Comparison of ENCODE assay signal across 8 mouse cellular contexts in genomic region chr5:107921400-107922252, GRCm38 (mm10). TPM values are rescaled to one million over a fixed set of nuclear protein-coding genes. Genes with fewer than 3 reads are reported as not detected.
DNase-seq lines count a peak whose midpoint lies in the region; ATAC-seq lines count a peak whose summit lies in the region.

No protein-coding gene starts in this region.

- no peaks in the 10 kb centered on the region for H3K4me1 ChIP-seq in kidney, embryonic 16.5 days (ENCODE audit: insufficient read depth, low read length)

- H3K36me3 ChIP-seq in kidney, embryonic 16.5 days (ENCODE audit: insufficient read depth, low read length): no peaks in the 10 kb centered on the region

- H3K4me2 ChIP-seq in kidney, embryonic 16.5 days (replicated peaks; ENCODE audit: low read depth, low read length): no peak overlapping the region

- no peak overlapping the region for H3K9ac ChIP-seq in kidney, embryonic 16.5 days (replicated peaks; ENCODE audit: low read length)

- intact Hi-C loops in gastrocnemius, postnatal 36 days (cut with DNase I): loop anchor here (1.0 to 5.0 kb wide), 3 partner anchors 66 to 113 kb away; partner anchors contain the start of gene Fam69a

- peak; percentile 88 for ATAC-seq in erythroblast, adult 5-6 weeks (replicated peaks; ENCODE audit: low FRiP score, poor library complexity, severe bottlenecking)
- peak; percentile 31 for ATAC-seq in kidney, embryonic 16.5 days (ENCODE audit: low FRiP score, low TSS enrichment)

- peak; percentile 83 for DNase-seq in gastrocnemius, adult 18-20 months (ENCODE audit: low spot score)
- no peak for DNase-seq in gastrocnemius, postnatal 36 days
- DNase-seq in 416B (ENCODE audit: low read depth): peak; percentile 95
- DNase-seq in adipocyte (ENCODE audit: low spot score): peak; percentile 90
- peak; percentile 93 for DNase-seq in lung, postnatal 36 days
- no peak for DNase-seq in right cerebral cortex, postnatal 10 days (ENCODE audit: low spot score in 2 of 2)

- no peaks in the 10 kb centered on the region for H3K9me3 ChIP-seq in kidney, embryonic 16.5 days (ENCODE audit: low read length)

- no peak overlapping the region for H3K4me3 ChIP-seq in kidney, embryonic 16.5 days (ENCODE audit: low read length)

- H3K27ac ChIP-seq in kidney, embryonic 16.5 days (ENCODE audit: low read length): no peak overlapping the region

- whole genome bisulfite sequencing in kidney, embryonic 16.5 days: 54% methylated on average over 2 of the region's 2 CpGs

- H3K27me3 ChIP-seq in kidney, embryonic 16.5 days (ENCODE audit: insufficient read depth, low read length): no peaks in the 10 kb centered on the region

RNA-seq across cellular contexts. Expression of gene Rpl5, which starts 21.3 kb away (rescaled TPM):
- total RNA-seq in gastrocnemius, adult 18-20 months (2021): 10 to 100 TPM; 35.3 to 39.0 TPM
- 10 to 100 TPM; 28.8 to 36.7 TPM for total RNA-seq in gastrocnemius, postnatal 36 days (2021)
- total RNA-seq in erythroblast, adult 5-6 weeks (2015; ENCODE audit: low replicate concordance): 89.2 and 183 TPM in 2 replicates
- 48.5 and 162 TPM in 2 replicates for total RNA-seq in erythroblast, adult 5-6 weeks (2017; ENCODE audit: low replicate concordance)
- polyA plus RNA-seq in kidney, embryonic 16.5 days (2015; fragmentation: Nextera tagmentation; extraction: Ambion mirVana): 81.1 and 82.6 TPM in 2 replicates

RNA-seq across cellular contexts. Expression of gene Evi5, which starts 46.7 kb away (rescaled TPM):
- total RNA-seq in gastrocnemius, adult 18-20 months (2021): 10 to 100 TPM; 15.5 to 18.9 TPM
- total RNA-seq in gastrocnemius, postnatal 36 days (2021): 10 to 100 TPM; 14.1 to 14.3 TPM
- 520 and 561 TPM in 2 replicates for total RNA-seq in erythroblast, adult 5-6 weeks (2015; ENCODE audit: low replicate concordance)
- 882 and 1,043 TPM in 2 replicates for total RNA-seq in erythroblast, adult 5-6 weeks (2017; ENCODE audit: low replicate concordance)
- polyA plus RNA-seq in kidney, embryonic 16.5 days (2015; fragmentation: Nextera tagmentation; extraction: Ambion mirVana): 76.5 and 79.9 TPM in 2 replicates

Comparison
In these comparisons a context has a peak if more than half of its experiments do, and no peak if none do; other contexts are left out.
1. DNase-seq: peak in gastrocnemius, adult 18-20 months (single experiment), 416B (single experiment), adipocyte (single experiment) and lung, postnatal 36 days (single experiment); none in gastrocnemius, postnatal 36 days (0 of 2) and right cerebral cortex, postnatal 10 days (0 of 2).
2. RNA of gene Evi5, which starts 46.7 kb away (total RNA-seq): 520 to 1,043 TPM in erythroblast, adult 5-6 weeks; 15.5 to 18.9 TPM in gastrocnemius, adult 18-20 months and 14.1 to 14.3 TPM in gastrocnemius, postnatal 36 days; every median in the first group is over 10 times any median in the second.